Mouse (Mus musculus) kidney, postnatal 14 days (tissue): ENCODE data around the gene Zfp819.
"Not testable (repeated sequence)": the region's sequence is repeated elsewhere in the genome, so short reads cannot be mapped to it uniquely, and the experiment has no call there.

Experiments used
- DNase-seq: peaks from one replicate; pipeline ENCODE4 v3.0.0; 2022; ENCODE audit warnings: mixed read lengths

Zfp819 gene

GRCm38 (mm10) chr7:43643046-43643652, 36.2 kb downstream of the Zfp819 start:
- DNase-seq, result no peak

- DNase-seq, result no peak
Observed at GRCm38 (mm10) chr7:43652683-43653082, 45.7 kb downstream of the Zfp819 start.

GRCm38 (mm10) chr7:43654519-43654918, 47.5 kb downstream of the Zfp819 start:
- no peak for DNase-seq

GRCm38 (mm10) chr7:43656232-43656631, 49.3 kb downstream of the Zfp819 start:
- no peak for DNase-seq

GRCm38 (mm10) chr7:43660002-43660401, 53.0 kb downstream of the Zfp819 start, which contains the start of gene Siglece:
Gene Siglece (minus strand): TSS chr7:43660161.
- DNase-seq, result no peak

- DNase-seq, result no peak
Observed at GRCm38 (mm10) chr7:43662804-43663203, 55.8 kb downstream of the Zfp819 start.

DNA sequence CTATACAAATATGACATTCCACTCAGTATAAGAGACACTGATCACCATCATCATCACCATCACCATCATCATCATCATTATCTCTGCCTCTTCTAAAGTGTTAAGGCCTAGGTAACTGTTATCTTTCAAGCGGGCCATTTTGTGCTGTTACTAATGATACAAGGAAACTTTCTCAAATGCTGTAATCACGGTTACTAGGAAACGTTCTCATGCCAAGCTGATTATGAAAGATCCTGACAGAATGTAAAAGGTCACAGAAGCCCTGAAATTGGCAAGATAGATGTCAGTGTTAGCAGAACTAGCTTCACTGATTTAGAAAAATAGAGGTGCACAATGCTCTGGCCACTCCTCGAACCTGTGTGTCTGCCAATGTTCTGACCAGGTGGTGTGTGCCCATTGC, 60.3 kb downstream of the Zfp819 start:
- DNase-seq, result not testable (repeated sequence)
